Mouse (Mus musculus) ovary, postnatal 36 days (tissue): ENCODE data around the gene Plxnc1.

Source experiments
- DNase-seq: peaks from one replicate; pipeline ENCODE4 v3.0.0; 2022; ENCODE audit warnings: low spot score, mixed read lengths

The Plxnc1 gene

GRCm38 (mm10) chr10:94818781-94819665 is 125.6 kb downstream of the Plxnc1 start:
- no peak for DNase-seq

GRCm38 (mm10) chr10:94818127-94818526 is 126.5 kb downstream of the Plxnc1 start:
- DNase-seq, result no peak

GRCm38 (mm10) chr10:94811907-94812851 is 132.5 kb downstream of the Plxnc1 start:
- no peak for DNase-seq

GRCm38 (mm10) chr10:94809946-94810472 is 134.6 kb downstream of the Plxnc1 start:
- no peak for DNase-seq

GRCm38 (mm10) chr10:94808275-94808674 is 136.4 kb downstream of the Plxnc1 start:
- no peak for DNase-seq

GRCm38 (mm10) chr10:94807323-94807722 is 137.3 kb downstream of the Plxnc1 start:
- no peak for DNase-seq

- no peak for DNase-seq
Measured at GRCm38 (mm10) chr10:94804909-94805220, 139.8 kb downstream of the Plxnc1 start.

- no peak for DNase-seq
Measured at GRCm38 (mm10) chr10:94804029-94804908, 140.4 kb downstream of the Plxnc1 start.

- DNase-seq, result no peak
Measured at GRCm38 (mm10) chr10:94800677-94801354, 143.8 kb downstream of the Plxnc1 start.

GRCm38 (mm10) chr10:94799485-94800239 is 145.0 kb downstream of the Plxnc1 start:
- DNase-seq, result no peak

GRCm38 (mm10) chr10:94798128-94798527 is 146.5 kb downstream of the Plxnc1 start:
- no peak for DNase-seq

- no peak for DNase-seq
Measured at GRCm38 (mm10) chr10:94794666-94795244, 149.9 kb downstream of the Plxnc1 start.

GRCm38 (mm10) chr10:94793914-94794313 is 150.7 kb downstream of the Plxnc1 start:
- DNase-seq, result no peak

GRCm38 (mm10) chr10:94789205-94789604 is 155.4 kb downstream of the Plxnc1 start:
- DNase-seq, result no peak

GRCm38 (mm10) chr10:94780618-94781262 is 163.9 kb downstream of the Plxnc1 start:
- DNase-seq, result no peak

- DNase-seq, result no peak
Measured at GRCm38 (mm10) chr10:94779319-94779718, 165.3 kb downstream of the Plxnc1 start.

GRCm38 (mm10) chr10:94777576-94777975 is 167.1 kb downstream of the Plxnc1 start:
- no peak for DNase-seq

- no peak for DNase-seq
Measured at GRCm38 (mm10) chr10:94771496-94771895, 173.1 kb downstream of the Plxnc1 start.

- DNase-seq, result no peak
Measured at GRCm38 (mm10) chr10:94747011-94747410, 197.6 kb downstream of the Plxnc1 start.
